ENCODE assay signal across 11 mouse cellular contexts in genomic region chrY:90730908-90731592, GRCm38 (mm10). TPM values are rescaled to one million over a fixed set of nuclear protein-coding genes. Genes with fewer than 3 reads are reported as not detected.
A peak's percentile ranks its signal among the peaks of the same experiment; 100 is the strongest.
DNase-seq lines count a peak whose midpoint lies in the region; ATAC-seq and TF ChIP-seq lines count a peak whose summit lies in the region.
"Not testable (repeated sequence)": the region's sequence is repeated elsewhere in the genome, so short reads cannot be mapped to it uniquely, and the experiment has no call there.
"Had no signal": no experiment of that assay in that cellular context is flagged by ENCODE, and none has a peak within 500 bp of the region (broad histone marks: within the 10 kb centered on the region; RNA-seq: fewer than 3 reads in every experiment).

No protein-coding gene starts in this region.

- 63% methylated on average over 20 of the region's 20 CpGs for WGBS in forebrain, embryonic 10.5 days
- WGBS in heart, embryonic 12.5 days, result 59% methylated on average over 18 of the region's 20 CpGs
- WGBS in kidney, embryonic 16.5 days, result 65% methylated on average over 17 of the region's 20 CpGs
- 56% methylated on average over 17 of the region's 20 CpGs for WGBS in liver, embryonic 16.5 days (ENCODE audit: insufficient replicate concordance)
- 64% methylated on average over 18 of the region's 20 CpGs for WGBS in stomach, embryonic 15.5 days

- peak; percentile 91 for ATAC-seq in heart, embryonic 12.5 days (ENCODE audit: insufficient number of reproducible peaks, low FRiP score)
- peak; percentile 95 for ATAC-seq in kidney, embryonic 16.5 days (ENCODE audit: low FRiP score, low TSS enrichment)
- peak; percentile 78 for ATAC-seq in liver, embryonic 16.5 days (ENCODE audit: low read depth)
- ATAC-seq in stomach, embryonic 15.5 days (ENCODE audit: insufficient read depth, low FRiP score, low read depth), result peak; percentile 83

- not testable (repeated sequence) for TF ChIP-seq CTCF in brain, embryonic 14.5 days (IDR thresholded peaks at IDR 0.05; ENCODE audit: borderline replicate concordance, extremely low read depth, insufficient read depth, insufficient read length)

- TF ChIP-seq POLR2A in brain, embryonic 14.5 days (IDR thresholded peaks at IDR 0.05; ENCODE audit: borderline replicate concordance, extremely low read depth, insufficient read depth, insufficient read length, poor library complexity, severe bottlenecking), result not testable (repeated sequence)

- H3K27me3 ChIP-seq in forebrain, embryonic 10.5 days (ENCODE audit: poor library complexity, severe bottlenecking); heart, embryonic 12.5 days (replicated peaks); kidney, embryonic 16.5 days (ENCODE audit: insufficient read depth, low read length); liver, embryonic 16.5 days (ENCODE audit: control insufficient read depth, insufficient read depth, low read depth, low read length); stomach, embryonic 15.5 days (replicated peaks): not testable (repeated sequence)

- not testable (repeated sequence) for H3K4me3 ChIP-seq in forebrain, embryonic 10.5 days; heart, embryonic 12.5 days; kidney, embryonic 16.5 days (ENCODE audit: low read length); liver, embryonic 16.5 days (ENCODE audit: low read depth, low read length); stomach, embryonic 15.5 days (replicated peaks)

- H3K27ac ChIP-seq in forebrain, embryonic 10.5 days; heart, embryonic 12.5 days (ENCODE audit: poor library complexity, severe bottlenecking); kidney, embryonic 16.5 days (ENCODE audit: low read length); liver, embryonic 16.5 days (ENCODE audit: low read length); stomach, embryonic 15.5 days: not testable (repeated sequence)

- not testable (repeated sequence) for H3K4me1 ChIP-seq in forebrain, embryonic 10.5 days; heart, embryonic 12.5 days (replicated peaks); kidney, embryonic 16.5 days (ENCODE audit: insufficient read depth, low read length); liver, embryonic 16.5 days (ENCODE audit: control insufficient read depth, low read depth, low read length); stomach, embryonic 15.5 days

- not testable (repeated sequence) for H3K4me2 ChIP-seq in heart, embryonic 12.5 days; kidney, embryonic 16.5 days (replicated peaks; ENCODE audit: low read depth, low read length); liver, embryonic 16.5 days (ENCODE audit: low read depth, low read length); stomach, embryonic 15.5 days

- not testable (repeated sequence) for H3K36me3 ChIP-seq in forebrain, embryonic 10.5 days (replicated peaks); heart, embryonic 12.5 days; kidney, embryonic 16.5 days (ENCODE audit: insufficient read depth, low read length); liver, embryonic 16.5 days (ENCODE audit: control insufficient read depth, insufficient read depth); stomach, embryonic 15.5 days

- DNase-seq in 3T3-L1 (ENCODE audit: low read depth, low spot score), result peak; percentile 3
- peak; percentile 36 for DNase-seq in brain, embryonic 14.5 days (ENCODE audit: low read depth)
- DNase-seq in forebrain, embryonic 10.5 days (ENCODE audit: extremely low spot score, low spot score), result peak; percentile 47
- peak; percentile 48 for DNase-seq in naive thymus-derived CD4-positive, alpha-beta T cell, adult 2 months (ENCODE audit: low read depth)

- peaks cover 22% of the 10 kb centered on the region for H3K9me3 ChIP-seq in forebrain, embryonic 10.5 days
- not testable (repeated sequence) for H3K9me3 ChIP-seq in heart, embryonic 12.5 days (replicated peaks); kidney, embryonic 16.5 days (ENCODE audit: low read length); liver, embryonic 16.5 days (replicated peaks; ENCODE audit: control insufficient read depth, low read length); stomach, embryonic 15.5 days

- H3K9ac ChIP-seq in heart, embryonic 12.5 days; kidney, embryonic 16.5 days (replicated peaks; ENCODE audit: low read length); liver, embryonic 16.5 days (ENCODE audit: low read depth, low read length); stomach, embryonic 15.5 days: not testable (repeated sequence)

RNA-seq across cellular contexts. Expression of gene Gm21860, which starts 23.6 kb away (rescaled TPM):
- not detected in 2 replicates for polyA plus RNA-seq in brain, embryonic 14.5 days (2012; rRNA removed)
- not detected in 2 replicates for polyA plus RNA-seq in forebrain, embryonic 10.5 days (2016; fragmentation: Nextera tagmentation; extraction: Ambion mirVana)
- polyA plus RNA-seq in heart, embryonic 12.5 days (2016; fragmentation: Nextera tagmentation; extraction: Ambion mirVana), result not detected in 2 replicates
- polyA plus RNA-seq in kidney, embryonic 16.5 days (2015; fragmentation: Nextera tagmentation; extraction: Ambion mirVana), result not detected in 2 replicates
- not detected in 2 replicates for polyA plus RNA-seq in liver, embryonic 16.5 days (2015; fragmentation: Nextera tagmentation; extraction: Ambion mirVana)
- not detected in 2 replicates for polyA plus RNA-seq in stomach, embryonic 15.5 days (2015; fragmentation: Nextera tagmentation; extraction: Ambion mirVana)
- polyA plus RNA-seq: cortical plate, adult 2 months; large intestine, adult 2 months; liver, adult 2 months had no signal

RNA-seq across cellular contexts. Expression of gene Gm47283, which starts 53.5 kb away (rescaled TPM):
- not detected in 2 replicates for polyA plus RNA-seq in brain, embryonic 14.5 days (2012; rRNA removed)
- polyA plus RNA-seq in forebrain, embryonic 10.5 days (2016; fragmentation: Nextera tagmentation; extraction: Ambion mirVana), result not detected in 2 replicates
- not detected in 2 replicates for polyA plus RNA-seq in heart, embryonic 12.5 days (2016; fragmentation: Nextera tagmentation; extraction: Ambion mirVana)
- polyA plus RNA-seq in kidney, embryonic 16.5 days (2015; fragmentation: Nextera tagmentation; extraction: Ambion mirVana), result not detected in 2 replicates
- not detected in 2 replicates for polyA plus RNA-seq in liver, embryonic 16.5 days (2015; fragmentation: Nextera tagmentation; extraction: Ambion mirVana)
- not detected in 2 replicates for polyA plus RNA-seq in stomach, embryonic 15.5 days (2015; fragmentation: Nextera tagmentation; extraction: Ambion mirVana)
- polyA plus RNA-seq: cortical plate, adult 2 months; large intestine, adult 2 months; liver, adult 2 months had no signal
